Mouse (Mus musculus) embryonic facial prominence, embryonic 11.5 days (tissue): Measurements from ENCODE around the gene Gm16253. TPM values are rescaled to one million over a fixed set of nuclear protein-coding genes. Genes with fewer than 3 reads are reported as not detected.

ENCODE experiments used
- ATAC-seq: fragments of 200-750 bp; cut with Nextera tagmentation; replicated peaks from 2 replicates; pipeline ENCODE4 v1.8.0; 2017; ENCODE audit warnings: low read depth; ENCODE audit not compliant: insufficient number of reproducible peaks, low FRiP score, low TSS enrichment
- DNase-seq: peaks from one replicate; pipeline ENCODE4 v3.0.0-alpha.2; 2015; ENCODE audit warnings: low spot score
- H3K27ac ChIP-seq: fragments of 300-500 bp; sonication (generic); replicated peaks from 2 replicates; pipeline ENCODE4 v1.5.1; 2014; ENCODE audit warnings: mild to moderate bottlenecking, low read depth, low read length, control low read depth
- H3K27me3 ChIP-seq: fragments of 300-500 bp; sonication (generic); 2 replicates; pipeline ENCODE4 v1.6.1; 2014; ENCODE audit warnings: mild to moderate bottlenecking, low read length, moderate library complexity, mixed read lengths; ENCODE audit not compliant: control insufficient read depth, insufficient read depth
- H3K36me3 ChIP-seq: fragments of 300-500 bp; sonication (generic); replicated peaks from 2 replicates; pipeline ENCODE4 v1.6.1; 2014; ENCODE audit warnings: low read depth, mild to moderate bottlenecking, low read length, moderate library complexity, mixed read lengths; ENCODE audit not compliant: control insufficient read depth, insufficient read depth
- H3K4me1 ChIP-seq: fragments of 300-500 bp; sonication (generic); 2 replicates; pipeline ENCODE4 v1.6.1; 2014; ENCODE audit warnings: low read length, mixed read lengths; ENCODE audit not compliant: control insufficient read depth, insufficient read depth
- H3K4me2 ChIP-seq: fragments of 300-500 bp; sonication (generic); 2 replicates; pipeline ENCODE4 v1.6.1; 2014; ENCODE audit warnings: low read depth, mild to moderate bottlenecking, control low read depth, low read length, moderate library complexity
- H3K4me3 ChIP-seq: fragments of 300-500 bp; sonication (generic); 2 replicates; pipeline ENCODE4 v1.5.1; 2014; ENCODE audit warnings: low read depth, low read length, control low read depth
- H3K9ac ChIP-seq: fragments of 300-500 bp; sonication (generic); replicated peaks from 2 replicates; pipeline ENCODE4 v1.6.1; 2014; ENCODE audit warnings: mild to moderate bottlenecking, control low read depth, low read length
- H3K9me3 ChIP-seq: fragments of 300-500 bp; sonication (generic); replicated peaks from 2 replicates; pipeline ENCODE4 v1.6.1; 2016; ENCODE audit warnings: mild to moderate bottlenecking, low read length, inconsistent platforms, mixed read lengths; ENCODE audit not compliant: control insufficient read depth
- WGBS: fragments of 180-500 bp; shearing (Covaris S2); extraction: QIAGEN DNeasy Blood & Tissue Kit; methylation state at CpG from one replicate; pipeline ENCODE4 v1.1.7; 2014; 5-methylcytosine and 5-hydroxymethylcytosine counted together
- polyA plus RNA-seq: library from polyadenylated mRNA; unstranded; fragments of >200 nt; fragmentation: Nextera tagmentation; extraction: Ambion mirVana; gene quantifications from 2 replicates; pipeline ENCODE4 v1.2.1, GENCODE M21; 2014

Gene Gm16253
- polyA plus RNA-seq, 1 experiment from 2014 or later = not detected

GRCm38 (mm10) chr3:96553601-96554000 lies 23.2 kb upstream of the Gm16253 start:
- H3K9ac ChIP-seq = no peak overlapping the region
- H3K4me3 ChIP-seq = no peak overlapping the region
- H3K9me3 ChIP-seq = no peaks in the 10 kb centered on the region
- no peak overlapping the region for H3K27ac ChIP-seq
- no peaks in the 10 kb centered on the region for H3K36me3 ChIP-seq
- H3K4me1 ChIP-seq = peaks cover 3% of the 10 kb centered on the region
- H3K27me3 ChIP-seq = no peaks in the 10 kb centered on the region
- WGBS = 83% methylated on average over 6 of the region's 6 CpGs
- ATAC-seq (no peak), DNase-seq (no peak)
- H3K4me2 ChIP-seq = no peak overlapping the region

GRCm38 (mm10) chr3:96554251-96554650 lies 22.5 kb upstream of the Gm16253 start:
- Histone ChIP-seq H3K9me3 (no peaks in the 10 kb centered on the region), H3K4me1 (peaks cover 3% of the 10 kb centered on the region), H3K27me3 (no peaks in the 10 kb centered on the region), H3K4me3 (no peak overlapping the region), H3K4me2 (no peak overlapping the region), H3K27ac (no peak overlapping the region), H3K9ac (no peak overlapping the region), H3K36me3 (no peaks in the 10 kb centered on the region)
- DNase-seq = no peak
- 82% methylated on average over 6 of the region's 6 CpGs for WGBS
- ATAC-seq = no peak

GRCm38 (mm10) chr3:96555041-96555596 lies 21.7 kb upstream of the Gm16253 start:
- Histone ChIP-seq H3K4me1 (peaks cover 3% of the 10 kb centered on the region), H3K4me2 (no peak overlapping the region), H3K9me3 (no peaks in the 10 kb centered on the region), H3K27me3 (no peaks in the 10 kb centered on the region), H3K9ac (no peak overlapping the region), H3K36me3 (no peaks in the 10 kb centered on the region; the same call in 1 of the 2 replicates), H3K4me3 (no peak overlapping the region), H3K27ac (no peak overlapping the region)
- DNase-seq (no peak), ATAC-seq (no peak)
- 43% methylated on average over 12 of the region's 12 CpGs for WGBS

- Histone ChIP-seq H3K36me3 (no peaks in the 10 kb centered on the region; the same call in 1 of the 2 replicates), H3K9me3 (no peaks in the 10 kb centered on the region), H3K9ac (no peak overlapping the region), H3K27me3 (no peaks in the 10 kb centered on the region), H3K4me1 (peaks cover 3% of the 10 kb centered on the region), H3K27ac (no peak overlapping the region), H3K4me3 (no peak overlapping the region), H3K4me2 (no peak overlapping the region)
- 84% methylated on average over 15 of the region's 15 CpGs for WGBS
- DNase-seq (no peak), ATAC-seq (no peak)
Observed at GRCm38 (mm10) chr3:96555999-96556614, 20.7 kb upstream of the Gm16253 start.

GRCm38 (mm10) chr3:96556651-96557635 lies 19.8 kb upstream of the Gm16253 start:
- DNase-seq (peak; percentile 27), ATAC-seq (no peak)
- Histone ChIP-seq H3K27ac (peak overlapping the region; percentile 52), H3K4me1 (peaks cover 3% of the 10 kb centered on the region), H3K4me2 (peak overlapping the region; percentile 71), H3K36me3 (no peaks in the 10 kb centered on the region; the same call in 1 of the 2 replicates), H3K9me3 (no peaks in the 10 kb centered on the region), H3K4me3 (peak overlapping the region; percentile 72), H3K27me3 (no peaks in the 10 kb centered on the region), H3K9ac (peak overlapping the region; percentile 61)
- WGBS = 7% methylated on average over 22 of the region's 22 CpGs

GRCm38 (mm10) chr3:96557694-96558093 lies 19.1 kb upstream of the Gm16253 start, which contains the start of gene Txnip:
Gene Txnip (plus strand): TSS chr3:96557957.
- H3K4me3 ChIP-seq = peak within 1 kb of the TSS; percentile 72
- WGBS = under 1% methylated on average over 26 of the region's 26 CpGs
- H3K4me1 ChIP-seq = peaks cover 3% of the 10 kb centered on the region
- peak within 1 kb of the TSS; percentile 71 for H3K4me2 ChIP-seq
- no peaks in the 10 kb centered on the region; the same call in 1 of the 2 replicates for H3K36me3 ChIP-seq
- ATAC-seq (peak; percentile 98), DNase-seq (peak; percentile 100)
- no peaks in the 10 kb centered on the region for H3K27me3 ChIP-seq
- H3K27ac ChIP-seq = peak within 1 kb of the TSS; percentile 53
- H3K9me3 ChIP-seq = no peaks in the 10 kb centered on the region
- peak within 1 kb of the TSS; percentile 82 for H3K9ac ChIP-seq

GRCm38 (mm10) chr3:96558159-96558558 lies 18.6 kb upstream of the Gm16253 start:
- ATAC-seq (no peak), DNase-seq (no peak)
- WGBS = under 1% methylated on average over 17 of the region's 17 CpGs
- H3K4me2 ChIP-seq = peak overlapping the region; percentile 58
- peak overlapping the region; percentile 72 for H3K4me3 ChIP-seq
- H3K27ac ChIP-seq = peak overlapping the region; percentile 53
- H3K9me3 ChIP-seq = no peaks in the 10 kb centered on the region
- H3K36me3 ChIP-seq = no peaks in the 10 kb centered on the region; the same call in 1 of the 2 replicates
- no peaks in the 10 kb centered on the region for H3K27me3 ChIP-seq
- peaks cover 3% of the 10 kb centered on the region for H3K4me1 ChIP-seq
- H3K9ac ChIP-seq = peak overlapping the region; percentile 82
